Mouse (Mus musculus) common myeloid progenitor, adult 5-6 weeks (primary cell): ENCODE data around the gene Zscan10. TPM values are rescaled to one million over a fixed set of nuclear protein-coding genes. Genes with fewer than 3 reads are reported as not detected.
"Not testable (repeated sequence)": the region's sequence is repeated elsewhere in the genome, so short reads cannot be mapped to it uniquely, and the experiment has no call there.

ENCODE experiments used
- ATAC-seq: replicated peaks from 2 replicates; pipeline ENCODE4 v1.8.0; 2016; ENCODE audit warnings: low read depth, mild to moderate bottlenecking, moderate TSS enrichment, inconsistent platforms; ENCODE audit not compliant: poor library complexity, severe bottlenecking
- total RNA-seq: library from RNA; stranded (forward); fragments of 200-1000, 187-1606 nt; gene quantifications from 2 replicates; pipeline ENCODE4 v1.2.3, GENCODE M21; 2017

Gene Zscan10
- total RNA-seq, 1 experiment from 2014 or later: not detected

DNA sequence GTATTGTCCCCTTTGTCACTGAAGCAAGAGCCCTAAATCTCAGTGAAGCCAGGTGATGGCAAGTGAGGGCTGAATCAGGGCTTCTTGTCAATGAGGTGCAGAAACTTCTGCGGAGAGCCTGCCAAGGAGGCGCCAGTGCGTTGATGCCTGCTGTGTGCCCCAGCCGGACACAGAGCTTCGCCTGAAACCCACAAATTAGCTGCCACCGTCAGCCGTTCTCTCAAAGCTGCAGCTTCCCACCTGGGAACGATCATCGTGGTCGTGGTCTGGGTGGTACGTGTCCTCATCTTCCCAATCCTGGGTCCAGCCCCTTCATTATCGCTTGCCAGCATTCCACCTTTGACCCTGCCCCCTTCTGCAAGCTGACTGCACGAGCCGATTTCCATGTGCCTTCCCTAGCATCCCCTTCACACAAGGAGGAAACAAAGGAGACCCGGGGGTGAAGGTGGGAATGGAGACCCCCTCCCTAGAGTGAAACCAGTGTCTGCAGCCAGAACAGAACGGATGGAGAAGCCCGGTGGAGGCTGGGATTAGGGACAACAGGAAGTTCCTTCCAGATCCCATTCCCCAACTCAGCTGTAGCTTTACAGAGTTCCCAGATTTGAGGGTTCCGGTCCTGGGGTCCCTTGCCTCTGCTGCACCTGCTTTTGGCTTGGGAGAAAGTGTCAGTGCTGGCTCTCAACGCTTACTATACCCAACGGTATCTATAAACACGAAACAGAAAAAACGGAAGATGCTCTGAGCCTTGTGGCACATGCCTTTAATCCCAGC is 14.8 kb upstream of the Zscan10 start:
- ATAC-seq: peak; percentile 53

DNA sequence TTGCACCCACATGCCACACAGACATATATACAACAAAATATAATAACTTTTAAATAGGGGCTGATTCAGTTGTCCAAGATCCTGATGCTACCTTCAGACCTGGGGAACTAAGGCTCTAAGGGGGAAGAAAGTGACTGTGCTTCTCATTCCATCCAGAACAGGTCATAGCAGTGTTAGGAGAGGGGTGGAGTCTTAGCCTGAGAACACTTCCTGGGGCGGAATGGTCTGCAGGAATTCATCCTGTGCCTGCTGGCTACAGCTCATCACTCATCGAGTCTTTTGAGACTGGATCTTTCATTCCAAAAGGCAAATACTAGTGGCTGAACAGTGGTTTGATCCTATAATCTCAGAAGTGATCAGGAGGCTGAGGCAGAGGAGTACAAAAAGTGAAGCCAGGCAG is 13.4 kb upstream of the Zscan10 start:
- ATAC-seq: no peak

DNA sequence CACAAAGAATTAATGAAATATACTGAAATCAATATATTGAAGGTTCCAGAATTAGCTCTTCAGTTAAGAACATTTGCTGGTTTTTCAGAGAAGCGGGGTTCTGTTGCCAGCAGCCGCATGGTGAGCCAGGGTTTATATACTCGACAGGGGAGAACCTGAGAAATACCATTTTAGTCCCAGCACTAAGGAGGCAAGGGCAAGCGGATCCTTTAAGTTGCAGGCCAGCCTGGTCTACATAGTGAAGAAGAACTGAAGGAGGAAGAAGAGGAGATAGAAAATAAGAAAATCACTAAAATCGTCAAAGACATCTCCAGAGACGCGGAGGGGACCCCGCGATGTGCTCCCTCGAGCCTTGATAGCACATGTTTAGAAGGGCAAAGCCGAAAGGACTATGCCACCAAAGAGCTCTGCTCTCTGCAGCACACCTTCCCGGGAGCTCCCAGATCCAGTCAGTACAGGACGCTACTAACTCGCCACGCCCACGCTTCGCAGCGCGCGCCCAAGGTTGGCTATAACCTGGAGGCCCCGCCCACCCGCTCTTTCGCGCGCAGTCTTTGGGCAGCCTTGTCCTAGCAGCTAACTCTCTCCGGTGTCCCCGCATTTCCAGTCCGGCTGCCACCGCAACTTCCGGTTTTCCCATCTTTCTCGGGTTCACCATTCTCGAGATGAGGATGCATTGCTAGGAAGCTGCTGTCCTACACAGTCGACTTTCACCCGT is 8.3 kb upstream of the Zscan10 start:
- ATAC-seq: peak; percentile 99

DNA sequence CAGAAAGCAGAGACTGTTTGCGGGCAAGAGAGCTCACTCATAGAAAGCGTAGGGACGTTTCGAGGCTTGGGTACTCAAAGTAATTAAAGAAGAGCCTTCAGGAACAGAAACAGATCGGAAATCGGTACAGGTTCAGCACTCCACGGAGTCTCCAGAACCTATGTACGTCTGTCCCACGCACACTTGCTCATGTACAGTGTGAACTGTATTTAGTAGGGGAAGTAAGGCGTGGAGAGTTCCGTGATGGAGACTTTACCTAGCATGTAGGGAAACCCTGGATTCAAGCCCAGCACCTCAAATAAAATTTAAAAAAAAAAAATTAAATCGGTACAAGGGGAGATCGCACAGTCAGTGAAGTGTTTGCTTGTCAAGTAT is 7.7 kb upstream of the Zscan10 start:
- peak; percentile 57 for ATAC-seq

DNA sequence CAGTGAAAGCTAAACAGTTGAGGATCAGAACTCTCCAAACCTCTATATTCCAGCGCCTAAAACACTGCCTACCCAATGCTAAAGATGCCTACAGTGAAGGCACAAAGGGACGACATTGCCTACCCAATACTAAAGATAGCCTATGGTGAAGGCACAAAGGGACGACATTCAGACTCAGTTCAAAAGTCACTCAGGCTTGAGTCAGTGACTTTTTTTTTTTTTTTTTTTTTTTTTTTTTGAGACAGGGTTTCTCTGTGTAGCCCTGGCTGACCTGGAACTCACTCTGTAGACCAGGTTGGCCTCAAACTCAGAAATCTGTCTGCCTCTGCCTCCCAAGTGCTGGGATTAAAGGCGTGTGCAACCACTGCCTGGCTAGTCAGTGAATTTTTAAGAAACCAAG is 5.5 kb upstream of the Zscan10 start:
- ATAC-seq: not testable (repeated sequence)

DNA sequence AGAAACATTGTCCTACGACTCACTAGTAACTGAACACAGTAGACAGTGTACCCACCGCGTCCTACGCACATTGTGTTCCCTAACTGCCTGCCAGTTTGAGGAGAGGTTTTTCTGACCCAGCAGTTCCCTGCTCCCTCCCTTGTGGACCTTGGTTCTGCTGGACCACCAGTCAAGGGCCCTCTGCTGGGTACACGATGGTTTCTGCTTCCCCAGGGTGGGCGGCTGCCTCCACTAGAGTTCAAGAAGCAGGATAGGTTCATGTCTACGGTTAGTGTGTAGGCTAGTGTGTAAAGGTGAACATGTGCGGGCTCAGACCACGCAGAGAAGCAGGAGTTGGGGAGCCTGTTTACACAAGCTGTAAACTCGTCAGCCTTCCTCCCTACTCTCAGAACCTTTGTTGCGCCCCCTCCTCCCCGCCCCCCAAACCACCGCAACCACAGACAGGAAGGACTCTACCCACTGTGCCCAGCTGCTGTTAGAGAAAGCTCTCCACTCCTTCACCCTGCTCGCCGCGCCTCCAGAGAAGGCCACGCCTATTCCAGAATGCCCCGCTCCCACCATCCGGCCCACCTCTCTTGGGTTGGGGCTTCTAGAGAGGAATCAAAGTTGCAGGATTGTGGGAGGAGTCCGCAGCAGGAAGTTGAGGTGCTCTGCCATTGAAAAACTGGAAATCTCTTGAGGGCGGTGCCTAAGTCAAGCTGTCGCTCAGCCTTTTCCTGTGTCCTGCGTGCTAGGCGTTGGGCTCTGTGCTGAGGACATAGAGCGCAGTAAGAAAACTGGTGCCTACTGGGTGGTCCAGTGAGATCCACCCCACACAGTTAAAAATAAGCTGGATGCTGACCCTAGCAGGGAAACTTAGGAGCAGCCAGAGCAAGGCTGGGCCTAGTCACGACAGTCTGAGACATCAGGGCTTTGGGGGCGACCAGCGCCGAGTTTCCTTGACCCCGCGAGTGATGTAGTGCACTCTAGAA is 1.8 kb upstream of the Zscan10 start, which contains the start of gene Zfp13:
Gene Zfp13, minus strand, starts transcription at position 906 of the 971 bp plus-strand sequence.
- peak; percentile 92 for ATAC-seq

DNA sequence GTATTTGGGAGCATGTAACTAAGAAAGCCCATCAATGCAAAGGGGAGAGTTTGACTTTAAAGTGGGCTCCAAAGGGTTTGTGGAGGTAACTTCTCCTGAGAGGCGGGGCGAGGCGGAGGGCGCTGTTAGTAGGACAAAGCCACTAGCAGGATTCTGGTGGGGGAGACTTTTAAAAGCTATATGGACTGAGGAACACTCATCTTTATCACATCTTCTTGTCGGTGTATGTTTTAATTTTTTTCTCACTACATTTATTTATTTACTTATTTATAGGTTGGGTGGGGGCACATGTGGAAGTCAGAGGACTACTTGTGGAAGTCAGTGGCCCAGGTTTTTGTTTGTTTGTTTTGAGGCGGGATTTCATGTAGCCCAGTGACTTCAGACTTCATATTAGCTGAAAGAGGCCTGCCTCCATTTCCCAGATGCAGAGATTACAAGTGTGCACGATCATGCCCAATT is 1.0 kb upstream of the Zscan10 start:
- peak; percentile 16; the same call in 1 of the 2 replicates for ATAC-seq

DNA sequence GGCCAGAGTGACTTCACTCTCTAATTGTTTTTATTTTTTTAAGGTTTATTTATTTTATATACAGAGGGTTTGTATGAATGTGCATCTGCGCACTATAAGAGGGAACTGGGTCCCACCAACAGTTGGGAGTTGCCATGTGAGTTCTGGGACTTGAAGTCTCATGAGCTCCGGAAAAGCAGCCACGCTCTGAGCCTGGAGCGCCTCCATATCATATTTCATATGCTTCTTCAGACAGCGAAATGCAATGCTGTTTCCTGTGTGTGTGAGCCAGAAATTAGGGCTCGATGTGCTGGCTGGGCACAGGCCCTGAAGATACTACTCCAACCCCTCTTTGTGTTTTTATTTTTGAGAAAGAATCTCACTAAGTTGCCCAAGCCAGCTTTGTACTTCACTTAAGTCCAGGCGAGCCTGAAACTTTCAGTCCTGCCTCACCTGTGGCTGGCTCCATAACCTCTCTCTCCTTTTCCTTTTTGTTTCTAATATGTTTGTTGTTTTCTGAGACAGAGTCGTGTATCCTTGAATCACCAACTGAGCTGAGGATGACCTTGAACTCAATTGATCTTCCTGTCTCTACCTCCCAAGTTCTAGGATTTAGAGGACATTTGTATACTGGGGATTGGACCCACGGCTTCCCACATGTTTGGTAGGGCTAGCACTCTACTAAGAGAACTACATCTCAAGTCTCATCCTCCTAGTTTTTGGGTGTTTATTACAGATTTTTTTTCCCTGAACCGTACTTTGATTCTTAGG is 1.4 kb downstream of the Zscan10 start:
- no peak for ATAC-seq

DNA sequence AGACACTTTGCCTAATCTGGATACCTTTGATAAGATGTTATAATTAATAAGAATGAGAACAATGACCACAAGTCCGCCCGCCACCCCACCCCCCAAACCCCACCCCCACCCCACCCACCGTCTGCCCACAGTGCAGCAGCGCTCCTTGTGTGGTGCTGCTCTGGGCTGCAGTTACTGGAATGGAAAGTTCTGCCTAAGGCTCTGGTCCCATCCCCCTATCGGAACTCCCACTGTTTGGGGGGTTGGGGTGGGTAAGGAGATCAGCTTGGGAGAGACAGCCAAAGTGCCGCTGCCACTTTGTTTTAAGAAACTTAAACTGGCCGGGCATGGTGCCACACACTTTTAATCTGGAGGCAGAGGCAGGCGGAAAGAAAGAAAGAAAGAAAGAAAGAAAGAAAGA is 2.4 kb downstream of the Zscan10 start:
- no peak for ATAC-seq

DNA sequence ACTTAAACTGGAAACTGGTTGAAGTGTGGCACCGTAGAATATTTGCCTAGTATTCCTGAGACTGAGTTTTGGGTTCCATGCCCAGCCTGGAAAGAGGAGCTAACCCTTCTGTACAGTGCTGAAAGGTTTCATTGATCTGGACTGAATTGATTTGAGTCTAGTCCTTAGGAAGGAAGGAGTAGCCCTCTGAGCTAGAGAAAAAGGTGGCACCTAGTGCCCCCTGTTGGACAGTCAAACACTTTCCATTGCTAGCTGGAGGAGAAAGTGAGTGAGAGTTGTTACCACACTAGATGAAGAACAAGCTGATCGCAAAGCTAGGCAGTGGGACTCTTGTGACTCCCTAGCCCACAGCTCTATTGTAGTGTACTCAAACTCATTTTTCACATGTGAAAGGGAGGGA is 2.9 kb downstream of the Zscan10 start:
- peak; percentile 36 for ATAC-seq

DNA sequence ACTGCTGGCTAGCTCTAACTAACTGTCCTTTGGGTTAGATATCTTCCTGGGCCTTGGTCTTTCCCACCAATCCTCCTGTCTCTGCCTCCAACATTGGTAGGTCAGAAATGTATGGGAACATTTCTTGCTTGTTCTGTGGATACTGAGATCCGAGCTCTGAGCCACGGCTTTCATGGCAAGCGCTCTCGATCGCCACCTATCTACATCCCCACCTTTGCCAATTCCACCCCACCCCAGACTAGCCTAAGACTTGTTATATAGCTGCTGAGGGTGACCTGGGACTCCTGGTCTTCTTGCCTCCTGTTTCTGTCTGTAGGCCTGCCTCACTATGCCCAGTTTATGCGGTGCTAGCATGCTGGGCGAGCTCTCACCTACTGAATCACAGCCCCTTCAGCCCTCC is 3.7 kb downstream of the Zscan10 start:
- ATAC-seq: no peak

DNA sequence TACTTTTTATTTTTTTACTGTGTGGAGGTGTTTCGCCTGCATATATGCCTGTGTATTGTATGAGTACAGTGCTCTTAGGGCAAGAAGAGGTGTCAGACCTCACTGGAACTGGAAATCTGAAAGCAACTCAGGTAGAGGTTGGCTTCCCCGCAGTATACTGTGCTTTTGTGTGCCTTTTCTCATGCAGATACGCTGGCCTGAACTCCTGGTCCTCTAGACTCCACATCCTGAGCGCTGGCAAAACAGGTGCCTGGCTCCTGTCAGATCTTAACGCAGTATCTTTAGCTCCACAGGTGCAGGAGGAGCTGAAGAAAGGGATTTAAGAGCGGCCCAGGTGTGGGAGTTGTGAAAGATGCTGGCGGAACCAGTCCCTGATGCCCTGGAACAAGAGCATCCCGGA is 4.6 kb downstream of the Zscan10 start:
- no peak for ATAC-seq

DNA sequence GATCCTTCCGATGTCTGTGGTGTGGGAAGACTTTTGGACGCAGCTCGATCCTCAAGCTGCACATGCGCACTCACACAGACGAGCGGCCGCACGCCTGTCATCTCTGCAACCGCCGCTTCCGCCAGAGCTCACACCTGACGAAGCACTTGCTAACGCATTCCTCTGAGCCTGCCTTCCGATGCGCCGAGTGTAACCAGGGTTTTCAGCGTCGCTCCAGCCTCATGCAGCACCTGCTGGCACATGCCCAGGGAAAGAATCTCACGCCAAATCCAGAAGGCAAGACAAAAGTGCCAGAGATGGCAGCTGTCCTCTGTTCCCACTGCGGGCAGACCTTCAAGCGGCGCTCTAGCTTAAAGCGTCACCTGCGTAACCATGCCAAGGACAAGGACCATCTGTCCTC is 9.0 kb downstream of the Zscan10 start:
- no peak for ATAC-seq

DNA sequence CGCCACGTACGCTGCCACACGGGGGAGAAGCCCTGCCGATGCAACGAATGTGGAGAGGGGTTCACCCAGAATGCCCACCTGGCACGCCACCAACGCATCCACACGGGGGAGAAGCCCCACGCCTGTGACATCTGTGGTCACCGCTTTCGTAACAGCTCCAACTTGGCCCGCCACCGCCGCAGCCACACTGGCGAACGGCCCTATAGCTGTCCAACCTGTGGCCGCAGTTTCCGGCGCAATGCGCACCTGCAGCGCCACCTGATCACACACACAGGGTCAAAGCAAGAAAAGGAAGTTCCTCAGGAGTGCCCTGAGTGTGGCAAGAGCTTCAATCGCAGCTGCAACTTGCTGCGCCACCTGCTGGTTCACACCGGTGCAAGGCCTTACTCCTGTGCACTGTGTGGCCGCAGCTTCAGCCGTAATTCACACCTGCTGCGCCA is 9.7 kb downstream of the Zscan10 start:
- ATAC-seq: peak; percentile 90

DNA sequence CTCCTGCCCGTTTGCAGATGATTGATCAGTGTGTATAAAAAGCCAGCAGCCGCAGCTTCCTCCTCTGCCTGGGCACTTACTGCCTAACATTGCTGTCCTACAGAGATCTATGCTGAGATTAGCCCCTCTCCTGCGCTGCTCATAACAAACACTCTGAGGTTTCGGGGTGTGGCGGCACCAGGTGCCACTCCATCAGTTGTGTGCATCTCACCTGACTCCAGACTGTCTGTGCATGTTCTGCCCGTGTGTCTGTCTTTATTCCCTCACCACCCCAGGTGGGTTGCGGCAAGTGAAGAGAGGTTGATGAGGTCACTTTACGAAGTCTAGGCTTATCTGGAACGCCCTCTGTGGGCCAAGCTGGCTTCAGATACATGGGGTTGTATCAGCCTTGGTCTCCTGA is 16.4 kb downstream of the Zscan10 start:
- peak; percentile 83 for ATAC-seq

DNA sequence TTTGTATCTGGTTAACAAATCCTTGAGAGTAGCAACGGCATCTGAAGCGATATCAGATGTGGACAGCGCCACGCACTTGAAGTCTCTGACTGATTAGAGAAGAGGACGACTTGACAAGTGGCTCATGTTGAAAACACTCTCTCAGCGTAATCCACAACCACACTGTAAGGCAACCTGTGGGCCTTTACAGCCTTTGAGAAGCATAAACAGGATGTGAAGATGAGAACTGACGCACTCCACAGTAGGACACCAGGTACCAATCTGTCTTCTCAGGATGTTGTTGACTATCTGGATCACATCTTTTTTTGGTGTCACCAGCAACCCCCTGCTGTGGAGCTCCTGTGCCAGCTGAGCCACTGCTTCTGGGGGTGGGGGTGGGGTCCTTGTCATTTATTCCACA is 19.7 kb downstream of the Zscan10 start:
- no peak for ATAC-seq

DNA sequence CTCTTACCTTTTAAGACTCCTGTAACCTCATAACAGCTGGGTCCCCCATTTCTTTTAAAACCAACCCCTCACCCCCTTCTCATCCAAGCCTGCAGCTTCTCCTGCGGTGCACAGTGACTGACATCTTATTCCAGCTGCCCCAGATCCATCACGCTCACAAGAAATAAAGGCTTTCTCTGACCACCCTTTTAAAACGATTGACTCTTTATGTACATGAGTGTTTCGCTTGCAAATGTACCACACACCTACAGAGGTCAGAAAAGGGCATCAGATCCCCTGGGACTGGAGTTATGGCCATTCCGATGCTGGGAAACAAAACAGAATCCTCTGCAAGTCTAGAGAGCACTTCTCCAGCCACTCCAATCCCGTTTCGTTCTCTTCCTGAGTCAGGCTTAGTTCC is 27.2 kb downstream of the Zscan10 start:
- ATAC-seq: no peak

DNA sequence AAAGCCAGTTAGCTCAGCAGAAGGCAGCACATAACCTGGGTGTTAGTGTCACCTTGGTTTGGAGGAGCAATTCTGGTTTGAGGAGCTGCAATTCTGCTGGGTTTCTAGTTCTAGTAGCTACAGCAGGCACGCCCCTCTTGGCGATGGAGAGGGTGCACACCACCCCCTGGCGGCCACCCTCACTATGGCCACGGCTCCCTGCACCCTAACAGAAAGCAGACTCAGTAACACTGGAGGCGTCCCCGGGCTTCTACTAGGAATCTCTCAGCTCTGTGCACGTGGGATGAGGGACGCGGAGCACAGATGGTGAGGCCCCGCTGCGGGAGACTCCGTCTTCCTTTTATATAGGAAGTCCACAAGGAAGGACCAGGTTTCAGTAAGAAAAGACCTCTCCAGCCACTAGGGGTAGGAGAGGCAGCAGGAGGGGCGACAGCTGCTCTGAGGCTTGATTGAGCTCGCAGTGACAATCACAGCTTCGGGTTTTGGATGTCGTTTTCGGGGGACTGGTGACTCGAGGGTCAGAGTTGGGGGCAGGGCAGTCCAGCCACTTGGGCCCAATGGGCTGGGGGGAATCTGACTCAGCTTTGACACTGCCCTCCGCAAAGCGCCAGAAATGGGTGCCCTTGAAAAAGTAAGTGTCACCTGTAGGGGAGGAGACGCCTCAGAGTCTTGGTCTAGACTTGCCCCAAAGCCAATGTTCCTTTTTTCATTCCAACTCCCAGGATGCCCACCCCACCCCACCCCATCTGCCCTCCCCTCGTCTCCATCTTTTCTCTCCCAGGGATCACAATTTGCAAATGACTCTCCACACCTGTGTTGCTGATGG is 29.8 kb downstream of the Zscan10 start:
- peak; percentile 99 for ATAC-seq

DNA sequence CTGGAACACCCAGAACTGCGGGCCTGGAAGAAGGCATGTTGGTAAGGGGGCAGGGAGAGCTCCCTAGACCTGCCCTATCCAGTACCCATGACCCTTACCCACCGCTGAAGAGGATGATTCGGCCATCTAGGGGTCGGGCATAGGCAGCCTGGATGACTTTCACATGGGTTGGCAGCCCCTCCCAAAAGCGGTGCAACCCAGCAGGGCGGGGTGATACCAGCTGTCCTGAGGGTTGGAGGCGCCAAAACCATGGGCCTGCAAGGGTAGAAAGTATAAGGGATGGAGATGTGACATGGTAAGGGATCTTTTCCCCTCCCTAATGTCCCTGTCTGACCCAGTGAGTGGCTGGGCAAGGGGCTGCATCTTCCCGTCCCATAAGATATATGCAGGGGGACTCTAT is 30.6 kb downstream of the Zscan10 start:
- ATAC-seq: no peak
